Mouse (Mus musculus) kidney, postnatal 25 days (tissue): ENCODE results near the gene 2310033P09Rik.

Source experiments
- DNase-seq, 2 experiments: peaks; one replicate each; pipeline ENCODE4 v3.0.0; 2021; ENCODE audit warnings: mixed read lengths in 2 of 2

Gene 2310033P09Rik

GRCm38 (mm10) chr11:59230144-59230760 lies 22.1 kb downstream of the 2310033P09Rik start:
- DNase-seq: peak; percentile 82 to 87

DNA sequence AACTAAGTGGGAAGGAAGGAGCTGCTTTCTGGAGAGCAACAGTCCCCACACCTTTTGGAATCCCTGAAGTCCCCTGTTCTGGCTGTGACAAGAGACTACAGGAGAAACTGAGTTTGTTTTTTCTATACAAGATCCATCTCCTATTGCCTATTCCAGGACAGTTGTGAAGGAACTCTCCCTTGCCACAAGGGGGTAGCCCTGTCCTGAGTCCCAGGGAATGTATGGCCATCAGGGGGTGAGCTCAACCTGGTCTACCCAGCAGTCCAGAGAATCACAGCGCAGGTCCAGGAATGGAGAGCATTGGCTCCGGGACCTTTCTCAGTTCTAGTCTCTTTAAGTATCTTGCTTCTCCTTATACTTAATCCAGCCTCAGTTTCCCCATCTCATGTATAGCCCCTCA lies 24.7 kb downstream of the 2310033P09Rik start:
- DNase-seq: no peak

DNA sequence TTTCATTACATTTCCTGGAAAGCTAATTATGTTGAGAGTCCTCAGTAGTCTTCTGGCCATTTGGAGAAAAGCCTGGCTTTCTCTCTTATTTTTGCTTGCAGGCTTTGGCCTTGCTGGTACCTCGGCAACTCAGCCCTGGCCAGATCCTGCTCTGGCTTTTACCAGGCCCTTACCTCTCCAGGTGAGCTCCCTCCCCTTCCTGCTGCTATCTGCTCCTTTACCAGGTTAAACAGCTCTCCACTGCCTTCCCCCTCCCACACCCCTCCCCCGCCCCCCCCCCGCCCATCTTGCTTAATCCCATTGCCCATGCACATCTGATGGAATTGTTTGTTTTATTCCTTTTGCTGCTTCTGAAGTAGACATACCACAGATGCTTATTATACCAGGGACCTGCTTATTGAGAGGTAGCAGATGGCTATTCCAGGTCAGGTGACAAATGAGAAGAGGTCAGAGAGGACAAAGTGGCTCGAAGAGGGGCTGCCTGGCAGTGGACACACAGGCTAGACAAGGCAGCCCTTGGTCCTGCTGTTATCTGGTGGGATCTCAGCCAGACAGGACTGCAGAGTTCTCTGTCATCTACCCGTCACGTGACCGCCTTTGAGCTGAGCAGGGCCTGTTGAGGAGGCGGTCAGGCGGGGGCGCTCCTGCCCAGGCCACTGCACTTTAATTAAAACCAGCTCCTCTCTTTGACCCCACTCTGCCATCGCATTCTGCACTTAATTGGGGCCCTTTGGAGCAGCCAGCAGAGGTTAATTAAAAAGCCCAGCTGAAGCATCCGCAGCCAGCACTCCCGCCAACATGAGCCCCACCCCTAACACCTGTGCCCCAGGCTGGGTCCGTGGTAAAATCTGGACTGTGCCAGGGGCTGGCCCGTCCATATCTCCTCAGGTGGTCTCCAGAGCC lies 30.7 kb downstream of the 2310033P09Rik start:
- DNase-seq: peak; percentile 85 to 86

DNA sequence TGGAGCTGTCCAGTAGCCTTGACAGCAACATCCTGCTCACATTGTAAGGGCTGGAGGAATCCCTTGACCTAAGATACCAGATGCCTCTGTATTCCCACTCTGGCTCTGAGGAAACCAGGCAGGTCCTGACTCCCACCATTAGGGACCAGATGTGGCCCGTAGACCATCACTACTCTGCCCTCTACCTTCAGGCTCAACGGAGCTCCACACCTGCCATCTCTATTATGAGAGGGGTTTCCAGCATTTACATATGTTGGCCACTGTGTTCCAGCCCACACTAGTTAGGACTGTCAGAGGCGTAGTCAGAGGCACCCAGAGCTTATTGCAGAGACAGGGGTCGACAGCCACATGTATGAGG lies 31.3 kb downstream of the 2310033P09Rik start:
- DNase-seq: no peak

- DNase-seq: no peak
Measured at GRCm38 (mm10) chr11:59239796-59240195, 31.7 kb downstream of the 2310033P09Rik start.

DNA sequence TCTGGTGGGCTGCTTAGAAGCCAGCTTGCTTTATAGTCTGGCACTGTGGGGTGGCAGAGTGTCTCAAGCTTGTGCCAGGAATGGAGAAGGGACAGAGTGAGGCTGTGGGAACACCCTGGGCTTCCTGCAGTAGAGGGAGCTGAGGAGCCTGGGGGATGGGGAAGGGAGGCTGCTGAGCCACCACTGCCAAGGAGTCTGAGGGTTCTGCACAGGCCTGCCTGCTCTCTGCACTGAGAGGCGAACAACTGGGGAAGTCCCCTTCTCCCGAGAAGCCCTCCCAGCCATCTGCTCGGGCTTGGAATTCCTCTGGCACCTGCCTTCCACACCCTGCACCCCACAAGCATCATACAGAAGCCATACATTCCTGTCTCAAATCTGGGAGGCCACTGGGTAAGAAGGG lies 33.7 kb downstream of the 2310033P09Rik start:
- no peak for DNase-seq

DNA sequence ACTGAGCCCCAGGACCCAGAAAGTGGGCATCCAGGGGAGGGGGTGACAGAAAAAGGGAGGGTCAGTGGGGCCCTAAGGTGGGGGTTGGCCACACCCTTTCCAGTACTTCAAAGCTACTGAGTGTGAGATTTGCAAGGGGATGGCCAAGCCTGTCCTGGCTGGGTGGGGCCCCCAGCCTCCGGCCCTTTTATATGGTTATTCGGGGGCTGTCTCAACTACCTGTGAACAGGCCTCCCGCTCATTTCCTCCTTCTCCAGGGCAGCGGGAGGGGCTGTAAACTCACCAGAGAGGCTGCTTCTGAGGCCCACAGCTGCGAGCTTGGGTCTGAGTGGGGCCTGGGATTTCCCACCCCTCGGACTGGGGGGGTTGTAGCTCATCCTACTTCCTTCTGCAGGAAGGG lies 35.7 kb downstream of the 2310033P09Rik start:
- no peak for DNase-seq

- no peak for DNase-seq
Measured at GRCm38 (mm10) chr11:59248101-59248500, 40.0 kb downstream of the 2310033P09Rik start.

GRCm38 (mm10) chr11:59259647-59260046 lies 51.5 kb downstream of the 2310033P09Rik start:
- DNase-seq: no peak
